Mouse (Mus musculus): Measurements from ENCODE around the gene Spa17.

Gene Spa17

GRCm38 (mm10) chr9:37567892-37568604, 45.5 kb downstream of the Spa17 start:
- in situ Hi-C loops (cut with MboI; ENCODE audit: low sequenced_read_pairs), result no loop called here

GRCm38 (mm10) chr9:37567454-37567853, 46.1 kb downstream of the Spa17 start:
- in situ Hi-C loops (cut with MboI; ENCODE audit: low sequenced_read_pairs), result no loop called here

GRCm38 (mm10) chr9:37567019-37567418, 46.5 kb downstream of the Spa17 start:
- in situ Hi-C loops (cut with MboI; ENCODE audit: low sequenced_read_pairs), result no loop called here

- in situ Hi-C loops (cut with MboI; ENCODE audit: low sequenced_read_pairs), result no loop called here
Observed at GRCm38 (mm10) chr9:37563805-37564204, 49.7 kb downstream of the Spa17 start.

- in situ Hi-C loops (cut with MboI; ENCODE audit: low sequenced_read_pairs), result no loop called here
Observed at GRCm38 (mm10) chr9:37560617-37561016, 52.9 kb downstream of the Spa17 start.

- in situ Hi-C loops (cut with MboI; ENCODE audit: low sequenced_read_pairs), result no loop called here
Observed at GRCm38 (mm10) chr9:37556366-37556765, 57.2 kb downstream of the Spa17 start.

DNA sequence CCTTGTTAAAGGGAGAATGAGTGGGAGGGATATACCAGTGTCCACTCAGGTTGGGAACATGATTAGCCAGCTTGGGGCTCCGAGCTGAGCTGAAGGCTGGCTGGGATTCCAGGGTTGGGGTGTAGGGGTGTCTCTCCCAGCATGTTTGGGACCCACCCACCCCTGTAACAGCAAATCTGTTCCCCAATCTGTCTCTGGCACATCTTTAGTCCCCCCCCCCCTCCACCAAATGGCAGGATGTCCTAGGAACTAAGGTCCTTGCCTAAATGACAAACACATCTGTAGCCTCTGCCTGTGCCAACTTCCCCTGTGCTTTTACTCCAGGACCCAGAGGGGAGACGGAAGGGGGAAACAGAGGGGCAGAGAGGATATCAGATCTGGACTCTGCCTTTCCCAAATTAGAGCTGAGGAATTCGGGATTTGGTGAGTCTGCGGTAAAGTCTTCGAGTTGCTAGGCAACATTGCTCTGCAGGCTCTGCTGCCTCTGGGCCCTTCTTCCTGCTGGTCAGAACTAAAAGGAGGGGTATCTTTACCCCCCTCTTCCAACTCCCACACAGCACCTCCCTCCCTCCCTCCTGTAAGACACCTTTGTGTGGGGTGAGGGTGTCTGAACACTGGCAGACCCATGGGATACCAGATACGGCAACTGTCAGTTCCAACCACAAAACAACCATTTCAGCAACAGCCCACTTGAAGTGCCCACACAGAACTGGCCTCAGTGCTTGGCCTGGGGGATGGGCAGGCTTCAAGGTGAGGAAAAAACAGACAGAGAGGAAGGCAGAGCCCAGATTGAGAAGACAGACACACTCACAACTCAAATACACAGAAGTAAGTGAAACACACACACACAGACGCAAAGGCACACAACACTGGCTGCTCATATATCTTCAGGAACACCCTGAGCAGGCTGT, 58.4 kb downstream of the Spa17 start, which contains the start of gene Siae:
Gene Siae (plus strand): TSS at position 861 of the 911 bp plus-strand sequence.
- in situ Hi-C loops (cut with MboI; ENCODE audit: low sequenced_read_pairs), result no loop called here

GRCm38 (mm10) chr9:37554279-37554678, 59.2 kb downstream of the Spa17 start:
- in situ Hi-C loops (cut with MboI; ENCODE audit: low sequenced_read_pairs), result no loop called here
